Mouse (Mus musculus): ENCODE results near the gene Gm21876.
"Not testable (repeated sequence)": the region's sequence is repeated elsewhere in the genome, so short reads cannot be mapped to it uniquely, and the experiment has no call there.

The Gm21876 gene

DNA sequence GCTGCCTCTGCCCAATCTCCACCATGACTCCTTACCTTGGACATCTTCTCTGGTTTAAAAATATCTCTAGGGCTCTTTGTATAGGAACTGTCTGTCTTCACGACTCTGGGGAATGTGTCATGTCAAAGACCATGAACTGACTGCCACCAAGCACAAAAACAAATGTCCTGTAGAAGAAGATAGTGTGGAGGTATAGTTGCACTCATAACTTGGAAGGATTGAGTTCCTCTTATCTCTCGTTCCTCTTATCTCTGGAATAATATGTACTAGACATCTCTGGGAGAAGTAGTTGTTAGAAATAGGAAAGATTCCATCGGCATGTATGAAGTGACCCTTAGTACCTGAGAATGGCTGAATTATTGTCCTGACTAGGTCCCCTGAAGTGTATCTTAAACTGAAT, at the start of gene Gm21876:
Gene Gm21876, minus strand, starts transcription at position 101 of the 400 bp plus-strand sequence.
- no peak for DNase-seq

DNA sequence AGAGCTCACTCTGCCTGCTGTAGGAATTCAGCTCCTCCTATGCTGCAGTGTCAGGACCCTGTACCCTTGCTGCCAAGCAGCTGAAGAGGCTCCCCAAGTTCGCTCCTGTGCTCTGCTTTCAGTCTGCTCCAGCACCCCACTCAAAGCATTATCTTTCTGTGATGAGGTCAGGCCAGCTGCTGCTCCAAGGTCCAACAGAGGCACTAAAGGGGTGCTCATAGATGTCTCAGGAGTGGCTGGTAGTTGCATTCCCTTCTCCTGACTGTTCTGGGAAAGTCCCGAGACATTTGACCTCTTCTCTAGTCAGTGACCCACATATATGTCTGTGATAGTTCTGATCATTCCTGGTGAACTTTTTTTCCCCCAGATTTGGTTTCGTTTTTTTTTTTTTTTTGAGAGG, 45.0 kb upstream of the Gm21876 start:
- DNase-seq: no peak

DNA sequence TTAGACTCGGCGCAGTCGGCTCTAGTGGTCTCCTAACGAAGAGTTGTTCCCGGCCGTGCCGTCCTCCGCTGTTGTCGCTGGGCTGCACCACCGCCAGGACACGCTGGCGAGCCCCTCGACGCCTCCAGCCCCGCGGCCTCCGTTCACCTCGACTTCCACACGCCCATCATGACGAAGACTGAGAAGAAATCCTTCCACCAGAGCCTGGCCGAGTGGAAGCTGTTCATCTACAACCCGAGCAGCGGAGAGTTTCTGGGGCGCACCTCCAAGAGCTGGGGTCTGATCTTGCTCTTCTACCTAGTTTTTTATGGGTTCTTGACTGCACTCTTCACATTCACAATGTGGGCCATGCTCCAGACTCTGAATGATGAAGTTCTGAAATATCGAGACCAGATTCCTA, 28.8 kb downstream of the Gm21876 start:
- DNase-seq: not testable (repeated sequence)
